Mouse (Mus musculus) kidney, postnatal 36 days (tissue): ENCODE measurements around the gene Cdkn2aipnl.
A peak's percentile ranks its signal among the peaks of the same experiment; 100 is the strongest.

Source experiments
- DNase-seq, 2 experiments: peaks; one replicate each; pipeline ENCODE4 v3.0.0; 2021 to 2022; ENCODE audit warnings: mixed read lengths in 2 of 2

Cdkn2aipnl gene

DNA sequence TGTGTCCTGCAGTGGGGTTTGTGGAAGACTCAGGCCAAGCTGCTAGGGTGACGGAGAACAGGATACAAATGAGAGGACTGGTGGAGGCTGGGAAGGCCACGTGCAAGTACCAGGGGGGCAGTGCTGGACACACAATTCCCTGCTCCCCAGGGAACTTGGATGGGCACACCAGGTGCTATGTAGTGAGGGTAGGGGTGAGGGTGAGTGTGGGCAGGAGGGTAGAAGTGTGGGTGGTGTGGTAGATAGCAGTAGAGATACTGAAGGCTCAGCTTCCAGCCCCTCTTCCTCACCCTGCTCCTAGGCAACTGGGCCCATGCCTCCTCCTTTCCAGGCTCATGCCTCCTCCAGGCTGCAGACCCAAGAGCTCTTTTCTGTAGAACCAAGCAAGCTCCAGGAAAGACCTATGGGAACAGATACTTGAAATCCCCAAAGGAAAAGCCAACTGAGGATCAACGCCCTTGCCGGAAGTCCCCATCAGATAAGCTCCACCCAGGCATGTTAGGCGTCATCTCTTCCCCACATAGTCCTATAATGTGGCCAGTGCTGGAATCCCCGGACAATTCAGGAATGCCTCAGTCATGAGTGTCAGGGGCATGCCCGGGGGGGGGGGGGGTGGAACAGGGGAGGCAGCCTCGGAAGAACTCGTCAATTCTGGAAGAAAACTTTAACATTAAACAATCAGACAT lies 18.2 kb upstream of the Cdkn2aipnl start:
- DNase-seq = no peak

- no peak for DNase-seq
These were observed 17.5 kb upstream of the Cdkn2aipnl start for GRCm38 (mm10) chr11:51949919-51950318.

DNA sequence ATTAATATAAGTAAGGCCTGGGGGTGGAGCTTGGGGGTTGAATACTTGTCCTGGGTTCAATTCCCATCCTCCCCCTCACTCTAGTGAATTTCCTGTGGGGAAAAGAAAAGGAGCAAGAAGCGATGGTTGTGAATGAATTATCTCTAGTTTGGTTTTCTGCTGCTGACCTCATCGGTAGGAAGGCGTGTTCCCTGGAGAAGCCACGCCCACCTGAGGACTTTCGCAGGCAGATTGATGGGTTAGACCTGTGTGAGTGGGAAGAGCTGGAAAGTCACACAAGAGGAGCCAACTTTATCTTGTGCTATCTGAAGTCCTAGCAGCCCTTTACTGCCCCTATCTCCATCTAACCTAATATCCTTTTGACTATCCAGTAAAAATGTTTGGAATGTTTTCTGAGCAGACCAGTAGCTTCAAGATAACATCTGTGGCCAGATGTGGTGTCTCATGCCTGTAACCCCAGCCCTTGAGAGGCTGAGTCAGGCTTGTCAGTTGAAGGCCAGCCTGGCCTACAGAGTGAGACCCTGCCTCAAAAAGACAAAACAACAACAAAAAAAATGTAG lies 15.5 kb upstream of the Cdkn2aipnl start:
- DNase-seq = peak in 1 of 2 experiments; percentile 25

GRCm38 (mm10) chr11:51956112-51956511 lies 11.3 kb upstream of the Cdkn2aipnl start:
- no peak for DNase-seq

GRCm38 (mm10) chr11:51957760-51958159 lies 9.7 kb upstream of the Cdkn2aipnl start:
- DNase-seq = no peak

GRCm38 (mm10) chr11:51959511-51959910 lies 8.0 kb upstream of the Cdkn2aipnl start:
- no peak for DNase-seq

GRCm38 (mm10) chr11:51960061-51960460 lies 7.4 kb upstream of the Cdkn2aipnl start:
- no peak for DNase-seq

GRCm38 (mm10) chr11:51960967-51961471 lies 6.4 kb upstream of the Cdkn2aipnl start:
- peak in 1 of 2 experiments; percentile 27 for DNase-seq

DNA sequence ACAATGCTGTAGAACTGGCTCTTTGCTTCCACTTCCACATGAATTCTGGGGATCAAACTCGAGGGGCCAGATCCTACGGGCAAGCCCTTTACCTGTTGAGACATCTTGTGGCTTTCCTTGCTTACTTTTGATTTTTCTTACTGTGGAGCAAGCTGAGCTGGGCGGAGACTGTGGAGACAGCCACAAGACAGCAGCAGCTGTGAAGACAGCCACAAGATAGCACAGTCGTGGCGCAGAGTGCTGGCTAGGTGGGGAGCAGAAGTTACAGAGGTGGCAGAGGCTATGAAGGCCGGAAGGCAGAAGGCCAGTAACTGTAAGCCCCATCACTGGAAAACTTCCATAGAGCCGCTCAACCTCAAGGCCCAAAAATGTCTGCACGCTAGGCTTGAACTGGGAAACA lies 5.7 kb upstream of the Cdkn2aipnl start:
- no peak for DNase-seq

DNA sequence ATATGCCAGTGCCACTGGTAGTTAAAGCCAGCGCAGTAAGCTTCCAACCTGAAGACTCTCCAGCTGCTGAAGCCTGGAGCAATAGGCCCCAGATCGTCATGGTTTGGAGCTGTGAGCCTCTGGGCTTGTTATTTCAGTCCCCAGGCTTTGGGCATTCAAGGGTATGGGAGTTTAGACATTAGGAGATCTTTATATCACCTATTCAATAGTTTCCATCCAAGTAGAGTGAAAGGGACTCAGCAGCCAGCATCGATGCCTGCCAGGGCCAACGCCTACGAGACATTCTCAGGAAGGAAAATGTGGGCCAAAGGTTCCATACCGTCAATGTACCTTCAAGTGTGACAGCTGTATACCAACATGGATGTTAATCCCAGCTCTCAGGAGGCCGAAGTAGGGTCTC lies 5.2 kb upstream of the Cdkn2aipnl start:
- DNase-seq = no peak

- DNase-seq = no peak
These were observed 810 bp upstream of the Cdkn2aipnl start for GRCm38 (mm10) chr11:51966651-51967050.

DNA sequence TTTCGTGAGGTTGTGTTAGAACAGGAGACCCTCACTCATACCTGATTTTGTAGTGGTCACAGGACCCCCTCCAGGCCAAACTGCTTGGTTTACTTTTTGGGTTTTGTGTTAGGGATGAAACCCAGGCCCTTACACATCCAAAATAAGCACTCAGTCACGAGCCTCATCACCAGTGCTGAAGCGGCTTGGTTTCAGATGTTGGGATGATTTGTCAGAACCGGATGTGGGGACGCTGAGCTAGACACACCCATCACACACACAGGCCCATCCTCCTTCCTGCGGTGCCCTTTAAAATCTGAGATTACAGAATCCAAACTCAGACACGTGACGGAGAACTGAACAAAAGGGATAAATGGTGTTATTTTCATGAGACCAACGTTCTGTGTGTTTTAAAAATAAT lies 1.4 kb downstream of the Cdkn2aipnl start:
- no peak for DNase-seq

DNA sequence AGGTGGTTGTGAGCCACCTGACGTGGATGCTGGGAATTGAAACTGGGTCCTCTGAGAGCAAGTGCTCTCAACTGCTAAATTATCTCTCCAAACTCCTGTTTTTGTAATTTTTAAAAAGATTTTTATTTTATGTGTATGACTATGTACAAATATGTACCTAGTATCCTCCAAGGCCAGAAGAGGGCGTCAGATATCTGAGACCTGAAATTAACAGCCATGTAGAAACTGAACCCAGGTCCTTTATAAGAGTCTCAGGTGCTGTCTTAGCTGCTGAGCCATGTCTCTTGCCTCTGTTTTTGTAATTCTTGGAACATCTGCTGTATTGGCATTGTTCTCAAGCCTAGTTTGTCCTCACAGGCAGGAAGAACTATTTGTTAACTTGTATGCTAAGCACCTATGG lies 2.0 kb downstream of the Cdkn2aipnl start:
- DNase-seq = no peak

DNA sequence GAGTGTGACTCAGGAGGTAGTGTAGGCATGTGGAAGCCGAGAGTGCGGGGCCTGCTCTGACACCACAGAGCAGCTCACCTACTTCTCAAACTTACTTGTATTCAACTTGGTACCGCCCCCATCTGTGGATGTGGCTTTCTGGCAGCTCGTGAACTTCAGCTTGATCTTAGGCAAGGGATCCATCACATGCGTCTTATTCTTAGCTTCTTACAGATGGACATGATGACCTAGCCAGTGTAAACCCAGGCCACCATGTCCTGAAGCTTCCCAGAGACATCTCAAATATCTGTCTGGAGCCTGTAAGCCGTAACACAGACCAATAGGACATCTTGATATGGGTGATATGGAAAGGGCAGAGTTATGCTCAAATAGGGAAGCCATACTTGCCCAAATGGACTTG lies 4.2 kb downstream of the Cdkn2aipnl start:
- no peak for DNase-seq

DNA sequence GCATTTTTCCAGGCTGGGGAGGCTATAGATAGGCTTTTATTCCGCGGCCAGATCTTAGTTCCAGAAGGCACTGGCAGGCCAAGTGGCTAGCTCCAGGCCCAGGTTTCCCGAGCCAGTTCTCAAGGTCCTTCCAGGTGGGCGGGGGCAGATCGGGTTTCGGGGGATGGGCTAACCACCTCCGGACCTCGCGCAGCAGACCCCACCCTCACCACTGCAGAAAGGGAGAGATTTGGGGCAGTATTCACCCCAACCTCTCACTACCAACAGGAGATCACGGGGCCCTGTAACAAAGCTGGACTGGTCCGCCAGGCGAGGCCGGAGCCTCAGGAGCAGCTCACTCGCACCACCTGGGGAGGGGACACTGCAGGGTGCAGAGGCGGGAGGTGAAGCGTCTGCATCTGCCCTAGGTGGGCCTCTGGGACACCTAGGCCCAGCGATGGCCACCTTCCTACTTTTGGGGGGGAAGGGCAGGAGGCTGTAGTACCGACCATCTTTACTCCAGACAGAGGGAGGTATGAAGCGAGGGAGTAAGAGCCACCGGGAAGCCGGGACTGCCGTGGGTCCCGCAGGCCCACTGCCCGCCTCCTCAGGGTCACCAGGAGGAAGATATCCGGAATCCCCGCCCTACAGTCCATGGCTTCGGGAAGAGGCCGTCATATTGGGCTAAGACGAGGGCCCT lies 32.3 kb downstream of the Cdkn2aipnl start:
- DNase-seq = peak; percentile 81 to 83

DNA sequence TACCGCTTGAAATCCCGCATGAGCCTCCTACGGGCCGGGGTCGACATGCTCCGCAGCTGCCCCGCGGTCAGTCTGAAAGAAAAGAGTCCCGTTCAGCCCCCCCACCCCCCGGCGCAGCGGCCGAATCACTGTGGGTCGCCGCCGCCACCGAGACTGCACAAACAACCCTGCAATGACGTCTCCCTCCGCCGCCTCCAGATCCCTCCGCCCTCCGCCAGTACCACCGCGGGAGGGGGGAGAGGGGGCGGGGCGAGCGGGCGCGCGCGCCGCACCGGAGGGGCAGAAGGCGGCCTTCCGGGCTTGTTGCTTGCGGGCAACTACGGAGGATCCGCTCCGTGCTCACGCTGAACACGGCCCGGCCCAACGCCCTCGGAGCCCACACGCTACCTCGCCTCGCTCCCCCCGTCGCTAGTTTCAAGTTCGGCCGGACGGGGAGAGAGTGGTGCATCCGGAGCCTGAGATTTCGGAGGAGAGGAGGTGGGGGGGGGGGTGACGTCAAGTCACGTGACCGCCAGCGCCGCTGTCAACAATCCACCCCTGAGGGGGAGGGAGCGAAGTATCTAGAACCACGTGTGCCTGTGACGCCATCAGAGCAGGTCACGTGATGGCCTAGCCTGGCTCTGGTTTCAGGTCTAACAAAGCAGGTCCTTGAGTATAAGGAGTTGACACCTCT lies 33.0 kb downstream of the Cdkn2aipnl start, which contains the start of gene Ube2b:
TSS of gene Ube2b (minus strand) at position 473 of the 673 bp plus-strand sequence.
- peak; percentile 98 to 99 for DNase-seq

- DNase-seq = no peak
These were observed 33.9 kb downstream of the Cdkn2aipnl start for GRCm38 (mm10) chr11:52001341-52001740.

- DNase-seq = no peak
These were observed 34.4 kb downstream of the Cdkn2aipnl start for GRCm38 (mm10) chr11:52001861-52002260.

DNA sequence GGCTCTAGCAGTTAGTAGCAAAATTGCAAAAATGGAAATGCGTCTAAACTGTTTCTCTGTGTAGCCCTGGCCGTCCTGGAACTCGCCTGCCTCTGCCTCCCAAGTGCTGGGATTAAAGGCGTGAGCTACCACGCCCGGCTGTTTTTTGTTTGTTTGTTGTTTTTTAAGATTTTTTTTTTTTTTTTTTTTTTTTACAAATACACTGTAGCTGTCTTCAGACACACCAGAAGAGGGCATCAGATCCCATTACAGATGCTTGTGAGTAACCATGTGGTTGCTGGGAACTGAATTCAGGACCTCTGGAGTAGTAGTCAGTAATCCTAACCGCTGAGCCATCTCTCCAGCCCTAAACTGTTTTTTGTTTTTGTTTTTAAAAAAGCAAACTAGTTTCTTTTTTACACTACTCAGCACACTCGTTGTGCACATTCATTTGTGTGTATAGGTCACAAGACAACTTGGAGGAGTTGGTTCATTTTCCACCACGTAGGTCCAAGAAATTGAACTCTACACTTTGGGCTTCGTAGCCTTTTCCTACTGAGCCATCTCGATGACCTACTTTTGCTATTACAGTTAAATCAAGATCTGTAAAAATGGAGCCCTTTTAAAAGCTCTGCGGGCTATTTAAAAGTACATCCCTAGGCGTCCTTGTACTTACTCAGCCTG lies 35.5 kb downstream of the Cdkn2aipnl start:
- DNase-seq = peak; percentile 13 to 34

DNA sequence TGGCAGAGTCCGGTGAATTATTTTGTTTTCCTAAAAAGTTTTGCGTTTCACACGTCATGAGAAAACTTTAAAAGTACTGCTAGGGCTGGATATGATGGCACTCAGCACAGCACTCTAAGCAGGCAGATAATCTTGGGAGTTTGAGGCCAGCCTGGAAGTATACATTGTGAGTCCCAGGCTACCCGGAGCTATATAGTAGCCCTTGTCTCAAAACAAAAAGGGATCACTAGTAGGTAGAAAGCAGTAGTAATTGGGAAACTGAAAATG lies 36.0 kb downstream of the Cdkn2aipnl start:
- no peak for DNase-seq

DNA sequence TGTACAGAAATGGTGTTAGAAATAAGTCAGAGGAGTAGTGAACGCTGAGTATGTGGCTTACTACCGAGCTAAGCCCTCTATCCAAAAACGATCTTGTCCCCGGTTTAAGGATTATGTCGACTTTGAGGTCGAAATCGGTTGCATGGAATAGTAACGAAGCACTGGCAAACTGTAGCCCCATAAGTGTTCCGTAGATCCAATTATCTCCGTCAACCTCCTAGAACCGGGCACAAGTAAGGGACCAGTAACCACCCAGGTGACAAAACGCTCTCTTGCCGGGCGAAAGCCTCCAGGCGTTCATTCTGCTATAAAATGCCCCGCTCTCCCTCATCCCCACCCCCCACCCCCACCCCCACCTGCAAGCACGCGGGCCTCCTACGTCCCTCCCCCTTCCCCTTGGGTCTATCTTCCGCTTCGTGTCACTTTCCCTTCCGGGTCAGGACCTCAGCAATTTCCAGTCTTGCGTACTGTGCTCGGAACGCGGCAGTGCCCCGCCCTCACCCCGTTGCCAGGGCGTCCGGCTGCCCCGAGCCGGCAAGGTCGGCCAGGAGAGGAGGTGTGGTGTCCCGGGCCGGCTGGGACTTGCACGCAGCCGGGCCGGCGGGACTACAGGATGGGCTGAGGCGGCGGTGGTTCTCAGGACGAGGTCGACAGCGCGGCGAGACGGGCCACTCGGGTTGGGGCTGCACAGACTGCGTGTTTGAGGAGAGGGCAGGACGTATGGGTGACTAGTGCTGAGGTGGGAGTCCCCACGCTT lies 36.5 kb downstream of the Cdkn2aipnl start, which contains the start of gene Cdkl3:
TSS of gene Cdkl3 (plus strand) at position 450 of the 757 bp plus-strand sequence.
- peak; percentile 98 for DNase-seq

- DNase-seq = no peak
These were observed 38.1 kb downstream of the Cdkn2aipnl start for GRCm38 (mm10) chr11:52005586-52005985.
